Mouse (Mus musculus) thymus, postnatal 25 days (tissue): ENCODE measurements around the gene Gstp2.
"Not testable (repeated sequence)": the region's sequence is repeated elsewhere in the genome, so short reads cannot be mapped to it uniquely, and the experiment has no call there.

Source experiments
- DNase-seq: peaks from one replicate; pipeline ENCODE4 v3.0.0; 2022

The Gstp2 gene

GRCm38 (mm10) chr19:4046866-4047254 lies 1.0 kb upstream of the Gstp2 start:
- DNase-seq, result no peak

DNA sequence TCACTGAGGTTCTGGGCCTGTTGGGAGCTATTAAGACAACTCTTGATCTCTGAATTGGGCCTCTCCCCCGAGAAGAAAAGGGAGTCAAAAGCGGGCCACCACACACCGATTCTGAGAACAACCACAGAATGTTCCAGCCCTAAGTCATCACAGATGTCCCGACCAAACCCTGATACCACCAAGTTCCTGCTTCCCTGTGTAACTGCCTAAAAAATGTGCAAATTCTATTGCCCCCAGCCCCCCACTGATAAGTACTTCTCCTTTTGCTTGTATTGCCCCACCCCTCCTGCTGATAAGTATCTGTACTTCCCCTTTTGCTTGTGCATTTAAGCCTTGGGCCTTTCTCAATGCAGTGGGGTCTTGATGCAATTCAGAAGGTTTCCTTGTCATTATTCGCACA lies 1.7 kb downstream of the Gstp2 start:
- not testable (repeated sequence) for DNase-seq

- no peak for DNase-seq
Measured at GRCm38 (mm10) chr19:4042124-4042523, 3.7 kb downstream of the Gstp2 start.

GRCm38 (mm10) chr19:4041500-4041899 lies 4.3 kb downstream of the Gstp2 start:
- DNase-seq, result not testable (repeated sequence)

DNA sequence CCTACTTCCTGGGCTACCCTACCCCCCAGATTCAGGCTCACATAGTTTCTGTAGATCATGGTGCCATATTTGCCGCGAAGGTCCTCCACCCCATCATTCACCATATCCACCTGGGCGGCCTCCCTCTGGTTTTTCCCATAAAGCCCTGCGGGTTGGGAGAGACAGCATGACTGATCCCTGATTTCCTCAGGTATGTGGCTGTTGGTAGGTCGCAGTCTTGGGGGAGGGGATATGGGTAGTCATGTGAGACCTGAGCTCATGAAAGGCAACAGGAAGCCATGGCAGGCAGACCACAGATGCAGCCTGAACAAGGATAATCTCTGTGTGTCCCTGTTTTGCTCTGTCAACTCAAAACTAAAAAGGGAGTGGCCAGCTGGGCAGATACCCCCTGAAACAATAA lies 4.9 kb downstream of the Gstp2 start:
- not testable (repeated sequence) for DNase-seq

- DNase-seq, result peak; percentile 89
Measured at GRCm38 (mm10) chr19:4037788-4038232, 8.0 kb downstream of the Gstp2 start, which contains the start of gene Gstp1. TSS of gene Gstp1 (minus strand) at chr19:4037985.

DNA sequence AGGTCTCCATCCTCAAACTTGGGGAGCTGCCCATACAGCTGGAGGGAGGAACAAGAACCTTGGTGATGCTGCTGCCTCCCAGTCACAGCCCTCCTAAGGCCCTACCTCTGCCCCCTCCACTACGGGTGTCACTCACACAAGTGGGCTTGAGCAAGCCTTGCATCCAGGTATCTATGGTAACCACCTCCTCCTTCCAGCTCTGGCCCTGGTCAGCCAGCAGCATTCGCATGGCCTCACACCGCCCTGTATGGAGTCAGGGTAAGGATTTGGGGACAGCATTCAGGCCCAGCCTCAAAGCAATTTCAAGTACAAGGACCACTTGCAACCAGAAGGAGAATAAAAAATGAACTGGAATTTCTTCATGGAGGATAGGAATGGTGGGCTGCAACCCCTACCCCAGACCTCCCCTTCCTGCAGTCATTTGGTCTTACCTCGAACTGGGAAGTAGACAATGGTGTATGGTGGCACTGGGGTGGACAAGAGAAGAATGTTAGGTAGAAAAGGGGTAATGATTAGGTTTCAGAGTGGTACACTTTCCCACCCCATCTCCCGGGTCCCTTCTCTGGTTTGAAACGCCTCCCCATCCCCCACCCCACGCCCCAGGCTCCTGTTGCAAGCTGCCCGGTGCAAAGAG lies 8.6 kb downstream of the Gstp2 start:
- DNase-seq, result not testable (repeated sequence)

GRCm38 (mm10) chr19:4036327-4037045 lies 9.3 kb downstream of the Gstp2 start:
- DNase-seq, result no peak

DNA sequence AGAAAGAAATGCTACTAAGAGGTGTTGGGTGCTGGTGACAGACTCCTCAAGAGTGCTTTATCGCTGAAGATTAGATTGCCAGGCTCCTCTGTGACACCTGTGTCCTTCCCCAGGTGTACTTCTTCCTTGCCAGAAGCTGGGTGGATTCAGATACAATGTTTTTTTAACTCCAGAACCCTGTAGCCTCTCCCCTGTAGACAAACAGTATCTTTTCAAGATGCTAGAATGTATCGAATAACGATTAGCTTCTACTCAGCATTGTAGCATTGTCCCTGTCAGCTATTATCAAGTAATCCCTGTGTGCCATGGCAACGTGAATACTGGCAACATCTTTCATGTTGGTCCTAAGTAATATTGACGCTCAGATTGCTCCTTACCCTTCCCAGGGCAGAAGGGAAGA lies 12.1 kb downstream of the Gstp2 start:
- no peak for DNase-seq

GRCm38 (mm10) chr19:4033298-4033697 lies 12.5 kb downstream of the Gstp2 start:
- DNase-seq, result no peak

DNA sequence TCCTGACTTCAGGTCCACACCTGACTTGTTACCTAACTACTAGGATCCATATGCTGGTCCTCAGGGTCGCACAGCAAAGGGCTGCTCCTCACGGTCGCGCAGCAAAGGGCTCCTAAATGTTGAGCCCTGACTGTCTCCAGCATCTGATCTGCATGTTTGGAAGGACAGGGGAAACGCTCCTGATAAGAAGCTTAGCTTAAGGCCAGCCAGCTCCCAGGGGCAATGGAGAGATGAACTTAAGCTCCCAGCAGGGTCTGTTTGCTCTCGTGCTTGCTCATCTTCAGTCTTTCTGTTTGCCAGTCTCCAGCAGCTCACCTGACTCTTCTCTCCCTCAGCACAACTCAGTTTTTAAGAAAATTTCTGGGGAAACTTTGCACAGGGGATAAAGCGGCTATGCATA lies 13.2 kb downstream of the Gstp2 start:
- no peak for DNase-seq

DNA sequence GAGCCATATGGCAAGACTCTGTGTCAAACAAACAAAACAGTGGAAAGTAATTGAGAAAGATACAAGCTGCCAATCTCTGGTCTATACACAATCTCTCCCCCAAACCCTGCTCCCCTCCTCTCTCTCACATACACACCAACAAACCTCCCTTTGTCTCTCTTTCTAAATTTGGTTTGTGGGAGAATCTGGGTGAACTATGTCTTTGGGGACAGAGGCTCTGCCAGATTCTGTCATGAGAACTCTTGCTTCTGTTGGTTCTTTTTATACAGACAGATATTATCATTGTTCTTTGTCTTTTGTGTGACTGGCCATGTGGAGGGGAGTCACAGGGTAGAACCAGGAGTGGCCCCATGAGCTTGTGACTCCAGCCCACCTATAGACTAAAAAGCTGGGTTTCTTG lies 18.2 kb downstream of the Gstp2 start:
- no peak for DNase-seq

- DNase-seq, result no peak
Measured at GRCm38 (mm10) chr19:4023185-4023584, 22.6 kb downstream of the Gstp2 start.

DNA sequence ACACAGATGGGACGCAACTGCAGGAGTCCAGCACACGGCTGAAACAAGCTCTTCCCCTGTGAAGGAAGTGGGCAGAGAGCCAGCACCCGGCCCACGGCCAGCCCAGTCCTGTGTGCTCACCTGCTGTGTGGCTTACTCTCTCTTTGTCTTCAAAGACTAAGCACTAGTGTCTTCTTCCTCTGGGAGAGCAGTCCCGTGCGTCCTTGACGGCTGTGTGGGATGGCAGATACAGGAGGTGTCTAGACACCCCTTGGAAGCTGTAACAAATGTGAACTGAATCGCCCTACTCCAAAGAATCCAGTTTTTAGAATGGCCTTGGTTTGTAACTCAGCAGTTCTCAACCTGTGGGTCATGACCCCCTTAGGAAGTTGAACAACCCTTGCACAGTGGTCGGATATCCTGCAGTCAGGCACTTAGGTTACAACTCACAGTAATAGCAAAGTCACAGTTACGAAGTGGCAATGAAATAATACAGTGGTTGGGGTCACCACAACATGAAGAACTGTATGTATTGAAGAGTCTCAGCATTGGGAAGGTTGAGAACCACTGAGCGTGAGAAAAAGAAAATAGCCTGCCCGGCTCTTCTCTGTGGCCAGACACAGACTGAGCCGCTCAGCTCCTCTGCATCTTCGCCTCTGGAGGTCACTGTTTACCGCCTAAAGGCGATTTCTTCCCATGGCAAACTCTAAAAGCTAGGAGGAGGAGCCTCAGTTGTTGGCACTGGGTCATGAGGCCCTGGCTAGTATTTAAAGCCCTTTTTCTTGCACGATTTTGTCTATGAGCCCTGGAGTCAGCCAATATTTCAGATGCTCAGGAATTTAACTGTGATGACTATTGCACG lies 26.9 kb downstream of the Gstp2 start:
- peak; percentile 67 for DNase-seq

DNA sequence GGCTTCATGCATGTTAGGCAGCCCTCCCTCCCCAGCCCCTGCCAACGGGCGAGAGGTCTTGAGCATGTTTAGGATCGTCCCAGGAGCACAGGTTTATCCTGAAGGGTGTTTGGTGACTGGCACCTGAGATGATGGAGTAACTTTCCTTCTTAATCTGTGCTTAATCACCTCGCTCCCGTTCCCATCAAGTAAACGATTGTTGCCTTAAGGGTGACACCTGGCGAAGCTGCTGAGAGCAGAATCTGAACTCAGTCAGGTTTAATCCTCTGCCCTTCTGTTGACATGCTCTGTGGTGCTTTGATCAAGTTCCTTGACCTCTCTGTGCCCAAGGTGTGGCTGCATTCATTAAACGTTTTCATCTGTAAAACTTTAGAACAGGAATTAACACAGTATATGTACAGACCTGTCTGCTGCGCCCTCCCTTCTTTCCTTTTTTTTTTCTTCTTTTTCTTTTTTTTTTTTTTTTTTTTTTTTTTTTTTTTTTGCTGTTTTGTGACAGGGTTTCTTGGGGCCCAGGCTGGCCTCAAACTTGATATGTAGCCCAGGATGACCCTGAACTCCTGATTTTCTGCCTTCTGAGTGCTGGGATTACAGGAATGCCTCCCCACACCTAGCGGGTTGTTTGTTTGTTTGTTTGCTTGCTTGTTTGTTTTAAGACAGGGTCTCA lies 27.8 kb downstream of the Gstp2 start:
- DNase-seq, result no peak

DNA sequence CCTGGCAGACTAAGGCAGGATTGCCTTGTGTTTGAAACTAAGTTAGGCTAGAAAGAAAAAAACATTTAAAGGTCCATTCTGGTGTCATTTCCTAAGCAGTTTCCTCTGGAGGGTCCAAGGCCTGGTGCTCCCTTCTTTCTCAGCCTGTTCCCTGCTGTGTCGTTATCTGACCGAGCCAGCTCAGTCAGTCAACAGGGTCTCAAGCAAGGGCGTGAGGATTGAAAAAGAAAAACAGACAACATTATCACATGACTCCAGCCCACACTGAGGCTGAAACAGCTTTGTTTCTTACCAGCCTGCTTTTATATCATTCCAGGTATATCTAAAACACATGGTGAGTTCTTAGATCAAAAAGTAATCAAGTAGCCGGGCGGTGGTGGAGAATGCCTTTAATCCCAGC lies 30.2 kb downstream of the Gstp2 start:
- DNase-seq, result no peak

- no peak for DNase-seq
Measured at GRCm38 (mm10) chr19:4014802-4015201, 31.0 kb downstream of the Gstp2 start.

- no peak for DNase-seq
Measured at GRCm38 (mm10) chr19:4013066-4013465, 32.8 kb downstream of the Gstp2 start.

GRCm38 (mm10) chr19:4012432-4013022 lies 33.3 kb downstream of the Gstp2 start, which contains the start of gene Ndufv1:
TSS of gene Ndufv1 (minus strand) at chr19:4012806.
- peak; percentile 93 for DNase-seq

- no peak for DNase-seq
Measured at GRCm38 (mm10) chr19:4011086-4011485, 34.7 kb downstream of the Gstp2 start.

GRCm38 (mm10) chr19:4005971-4006370 lies 39.9 kb downstream of the Gstp2 start:
- no peak for DNase-seq

DNA sequence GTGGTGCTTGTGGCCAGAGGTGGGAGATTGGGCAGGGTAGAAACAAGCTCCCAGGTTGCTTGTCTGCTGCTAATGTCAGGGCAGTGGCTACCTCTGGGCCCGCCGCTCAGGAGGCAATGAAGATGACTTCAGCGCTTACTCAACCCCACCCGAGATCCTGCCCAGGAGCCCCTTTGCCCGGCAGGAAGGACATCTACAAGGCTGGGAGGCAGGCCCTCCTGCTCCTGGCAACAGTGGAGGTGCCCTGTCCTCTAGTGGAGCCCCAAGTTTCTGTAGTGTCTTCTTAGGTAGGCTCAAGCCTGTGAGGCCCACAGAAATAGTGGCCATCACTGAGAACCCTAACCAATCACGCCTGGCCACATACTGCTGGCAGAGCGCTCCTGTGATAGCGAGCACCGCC lies 40.7 kb downstream of the Gstp2 start:
- DNase-seq, result no peak

- DNase-seq, result no peak
Measured at GRCm38 (mm10) chr19:4004331-4004730, 41.5 kb downstream of the Gstp2 start.
